Mouse (Mus musculus): ENCODE data around the gene Polr2g. TPM values are rescaled to one million over a fixed set of nuclear protein-coding genes. Genes with fewer than 3 reads are reported as not detected.

The Polr2g gene
- total and polyA plus RNA-seq, 3 experiments, result 181 to 188 TPM; not detected in 1

GRCm38 (mm10) chr19:8832971-8833370 is 34.6 kb upstream of the Polr2g start:
- Histone ChIP-seq H3K27ac (ENCODE audit: control insufficient read depth, low read depth, low read length) (no peak overlapping the region), H3K4me1 (ENCODE audit: control insufficient read depth in 1 of 2, insufficient read depth in 2 of 2, low read length in 2 of 2) (peaks cover 0 to 3% of the 10 kb centered on the region in 2 experiments; a peak in 3 of 4 replicates), H3K9me3 (replicated peaks; ENCODE audit: insufficient read depth, low read length) (no peaks in the 10 kb centered on the region), H3K36me3 (ENCODE audit: control insufficient read depth in 1 of 2, insufficient read depth in 2 of 2, low read length in 2 of 2) (peaks cover 5 to 32% of the 10 kb centered on the region in 2 experiments), H3K27me3 (ENCODE audit: control insufficient read depth in 1 of 2, insufficient read depth in 2 of 2, low read length in 2 of 2) (no peaks in the 10 kb centered on the region), H3K79me2 (ENCODE audit: control insufficient read depth, insufficient read depth, low read length, poor library complexity) (peaks cover 1% of the 10 kb centered on the region; the same call in 1 of the 2 replicates), H3K4me3 (ENCODE audit: control insufficient read depth in 1 of 2, insufficient read depth in 1 of 2, low read depth in 2 of 2, low read length in 2 of 2) (no peak overlapping the region), H3K9ac (ENCODE audit: control insufficient read depth, low read depth, low read length, poor library complexity, severe bottlenecking) (no peak overlapping the region)
- DNase-seq (ENCODE audit: low read depth, low spot score), result no peak
- no peak for TF ChIP-seq ETS1 (IDR thresholded peaks at IDR 0.05; ENCODE audit: low read depth, low read length)
- TF ChIP-seq ELF1 (IDR thresholded peaks at IDR 0.05; ENCODE audit: low read depth, low read length), result no peak
- TF ChIP-seq TCF12 (IDR thresholded peaks at IDR 0.05; ENCODE audit: low read depth, low read length), result no peak
- TF ChIP-seq JUND (IDR thresholded peaks at IDR 0.05; ENCODE audit: low read depth, low read length), result no peak
- no peak for TF ChIP-seq USF1 (IDR thresholded peaks at IDR 0.05; ENCODE audit: low read depth, low read length)
- no peak for TF ChIP-seq RCOR1 (IDR thresholded peaks at IDR 0.05; ENCODE audit: low read depth, low read length)

- no peaks in the 10 kb centered on the region for H3K9me3 ChIP-seq (replicated peaks; ENCODE audit: insufficient read depth, low read length)
- TF ChIP-seq NRF1 (IDR thresholded peaks at IDR 0.05; ENCODE audit: insufficient read depth, low read depth, low read length, poor library complexity, severe bottlenecking) (no peak), USF2 (IDR thresholded peaks at IDR 0.05; ENCODE audit: borderline replicate concordance in 1 of 2, insufficient read depth in 1 of 2, low read depth in 1 of 2, low read length in 2 of 2) (no peak), E2F4 (IDR thresholded peaks at IDR 0.05; ENCODE audit: borderline replicate concordance, low read depth, low read length) (no peak), CTCF (IDR thresholded peaks at IDR 0.05 in 2 of 3, conservative IDR thresholded peaks at IDR 0.05 in 1 of 3; ENCODE audit: control insufficient read depth in 1 of 3, insufficient read depth in 1 of 3, low read depth in 2 of 3, low read length in 3 of 3, poor library complexity in 1 of 3, severe bottlenecking in 1 of 3) (no peak; a peak in 1 of 6 replicates), MAFK (IDR thresholded peaks at IDR 0.05; ENCODE audit: borderline replicate concordance, low read depth, low read length) (no peak), BHLHE40 (IDR thresholded peaks at IDR 0.05; ENCODE audit: borderline replicate concordance, low read depth, low read length) (no peak), HCFC1 (IDR thresholded peaks at IDR 0.05; ENCODE audit: low read depth, low read length) (no peak), MYB (IDR thresholded peaks at IDR 0.05; ENCODE audit: low read depth, low read length) (no peak), TCF12 (IDR thresholded peaks at IDR 0.05; ENCODE audit: low read depth, low read length) (no peak), MXI1 (IDR thresholded peaks at IDR 0.05; ENCODE audit: low read depth, low read length) (no peak)
- no peak for DNase-seq (ENCODE audit: low read depth, low spot score)
Measured at GRCm38 (mm10) chr19:8831262-8831661, 32.9 kb upstream of the Polr2g start.

More at GRCm38 (mm10) chr19:8831262-8831661, 32.9 kb upstream of the Polr2g start:
- H3K27me3 ChIP-seq (ENCODE audit: control insufficient read depth in 1 of 2, insufficient read depth in 2 of 2, low read length in 2 of 2), result no peaks in the 10 kb centered on the region
- H3K9ac ChIP-seq (ENCODE audit: control insufficient read depth, low read depth, low read length, poor library complexity, severe bottlenecking), result no peak overlapping the region
- peaks cover 3% of the 10 kb centered on the region; the same call in 1 of the 2 replicates for H3K79me2 ChIP-seq (ENCODE audit: control insufficient read depth, insufficient read depth, low read length, poor library complexity)
- no peak overlapping the region for H3K27ac ChIP-seq (ENCODE audit: control insufficient read depth, low read depth, low read length)
- peaks cover 0 to 49% of the 10 kb centered on the region in 2 experiments; a peak in 3 of 4 replicates for H3K36me3 ChIP-seq (ENCODE audit: control insufficient read depth in 1 of 2, insufficient read depth in 2 of 2, low read length in 2 of 2)
- H3K4me3 ChIP-seq (ENCODE audit: control insufficient read depth in 1 of 2, insufficient read depth in 1 of 2, low read depth in 2 of 2, low read length in 2 of 2), result no peak overlapping the region
- no peaks in the 10 kb centered on the region; a peak in 1 of 4 replicates for H3K4me1 ChIP-seq (ENCODE audit: control insufficient read depth in 1 of 2, insufficient read depth in 2 of 2, low read length in 2 of 2)
